11 mouse cellular contexts compared by ENCODE assay signal in genomic region chrX:167104247-167104621, GRCm38 (mm10).
A peak's percentile ranks its signal among the peaks of the same experiment; 100 is the strongest.
DNase-seq lines count a peak whose midpoint lies in the region; ATAC-seq lines count a peak whose summit lies in the region.
"Had no signal": no experiment of that assay in that cellular context is flagged by ENCODE, and none has a peak within 500 bp of the region (broad histone marks: within the 10 kb centered on the region; RNA-seq: fewer than 3 reads in every experiment).

No protein-coding gene starts in this region.

- no peaks in the 10 kb centered on the region for H3K9me3 ChIP-seq in liver, embryonic 15.5 days (replicated peaks)
- H3K9me3 ChIP-seq in forebrain, embryonic 13.5 days (replicated peaks) = no peaks in the 10 kb centered on the region
- no peaks in the 10 kb centered on the region for H3K9me3 ChIP-seq in limb, embryonic 10.5 days (replicated peaks)

- DNase-seq in embryo, embryonic 10 days (ENCODE audit: low spot score) = peak; percentile 12
- DNase-seq in embryo, embryonic 9.5 days (ENCODE audit: extremely low spot score) = no peak
- no peak for DNase-seq in liver
- no peak for DNase-seq in limb, embryonic 10.5 days (ENCODE audit: low spot score)
- no peak for DNase-seq in neural tube, embryonic 10.5 days (ENCODE audit: extremely low spot score, low spot score)
- no peak for DNase-seq in T-cell, adult 2 months (ENCODE audit: low spot score)
- DNase-seq: gastrocnemius, postnatal 10 days; thymus, postnatal 25 days had no signal

- no peaks in the 10 kb centered on the region for H3K4me1 ChIP-seq in liver, embryonic 15.5 days (replicated peaks)
- H3K4me1 ChIP-seq in forebrain, embryonic 13.5 days = peaks cover 15% of the 10 kb centered on the region; the same call in 1 of the 2 replicates
- no peaks in the 10 kb centered on the region for H3K4me1 ChIP-seq in limb, embryonic 10.5 days

- H3K9ac ChIP-seq in liver, embryonic 15.5 days = no peak overlapping the region
- H3K9ac ChIP-seq in forebrain, embryonic 13.5 days = no peak overlapping the region

- 0 out of 2 replicates have a peak overlapping the region, but pooled peaks have one; percentile 14 for H3K27ac ChIP-seq in liver, embryonic 15.5 days (replicated peaks)
- H3K27ac ChIP-seq in forebrain, embryonic 13.5 days = peak overlapping the region; percentile 25
- peak overlapping the region; percentile 42; the same call in 1 of the 2 replicates for H3K27ac ChIP-seq in limb, embryonic 10.5 days

- no peaks in the 10 kb centered on the region for H3K36me3 ChIP-seq in liver, embryonic 15.5 days (replicated peaks)
- H3K36me3 ChIP-seq in forebrain, embryonic 13.5 days (ENCODE audit: poor library complexity, severe bottlenecking) = no peaks in the 10 kb centered on the region
- no peaks in the 10 kb centered on the region for H3K36me3 ChIP-seq in limb, embryonic 10.5 days

- H3K4me2 ChIP-seq in liver, embryonic 15.5 days = no peak overlapping the region
- H3K4me2 ChIP-seq in forebrain, embryonic 13.5 days = no peak overlapping the region

- H3K27me3 ChIP-seq in liver, embryonic 15.5 days = peaks cover 12% of the 10 kb centered on the region; the same call in 1 of the 2 replicates
- H3K27me3 ChIP-seq in forebrain, embryonic 13.5 days = peaks cover 16% of the 10 kb centered on the region; the same call in 1 of the 2 replicates
- H3K27me3 ChIP-seq in limb, embryonic 10.5 days (ENCODE audit: low read depth, poor library complexity, severe bottlenecking) = peaks cover 100% of the 10 kb centered on the region
- H3K27me3 ChIP-seq: Patski had no signal

- 35% methylated on average over 4 of the region's 4 CpGs for WGBS in liver, embryonic 15.5 days (ENCODE audit: insufficient replicate concordance)
- WGBS in forebrain, embryonic 13.5 days = 41% methylated on average over 4 of the region's 4 CpGs
- WGBS in limb, embryonic 10.5 days = 60% methylated on average over 4 of the region's 4 CpGs

- no peak overlapping the region for H3K4me3 ChIP-seq in liver, embryonic 15.5 days (replicated peaks)
- H3K4me3 ChIP-seq in forebrain, embryonic 13.5 days = no peak overlapping the region
- no peak overlapping the region for H3K4me3 ChIP-seq in limb, embryonic 10.5 days

- ATAC-seq in liver, embryonic 15.5 days (ENCODE audit: insufficient read depth) = no peak
- 0 out of 2 replicates have a peak, but pooled peaks have one; percentile 21 for ATAC-seq in forebrain, embryonic 13.5 days
- ATAC-seq: Patski had no signal
